Mouse (Mus musculus): ENCODE data around the gene Adam1a. TPM values are rescaled to one million over a fixed set of nuclear protein-coding genes. Genes with fewer than 3 reads are reported as not detected.

Adam1a gene
- polyA plus RNA-seq, 1 experiment, result 3.7 TPM

GRCm38 (mm10) chr5:121591417-121592063 lies 46.3 kb upstream of the Adam1a start:
- TF ChIP-seq CTCF (IDR thresholded peaks at IDR 0.05; ENCODE audit: extremely low read depth, insufficient read length, insufficient replicate concordance, low read depth, low read length), result no peak
- TF ChIP-seq POLR2A (IDR thresholded peaks at IDR 0.05; ENCODE audit: low read depth, low read length), result no peak
- WGBS, result 65% methylated on average over 11 of the region's 11 CpGs
- H3K36me3 ChIP-seq (ENCODE audit: control insufficient read depth, insufficient read depth, low read length), result no peaks in the 10 kb centered on the region
- H3K4me1 ChIP-seq (ENCODE audit: control insufficient read depth, insufficient read depth, insufficient read length, low read length), result peaks cover 9% of the 10 kb centered on the region; the same call in 1 of the 2 replicates
- H3K27ac ChIP-seq (ENCODE audit: insufficient read depth, low read depth, low read length), result peak overlapping the region; percentile 11; the same call in 1 of the 2 replicates
- H3K4me3 ChIP-seq (ENCODE audit: low read depth, low read length), result peak overlapping the region; percentile 38
- H3K27me3 ChIP-seq (ENCODE audit: control insufficient read depth, insufficient read depth, low read length), result no peaks in the 10 kb centered on the region

GRCm38 (mm10) chr5:121589928-121590327 lies 44.6 kb upstream of the Adam1a start:
- Histone ChIP-seq H3K36me3 (ENCODE audit: control insufficient read depth, insufficient read depth, low read length) (no peaks in the 10 kb centered on the region), H3K4me3 (ENCODE audit: low read depth, low read length) (no peak overlapping the region), H3K27me3 (ENCODE audit: control insufficient read depth, insufficient read depth, low read length) (no peaks in the 10 kb centered on the region), H3K4me1 (ENCODE audit: control insufficient read depth, insufficient read depth, insufficient read length, low read length) (peaks cover 10% of the 10 kb centered on the region; the same call in 1 of the 2 replicates), H3K27ac (ENCODE audit: insufficient read depth, low read depth, low read length) (no peak overlapping the region)
- TF ChIP-seq POLR2A (IDR thresholded peaks at IDR 0.05; ENCODE audit: low read depth, low read length), result no peak
- TF ChIP-seq CTCF (IDR thresholded peaks at IDR 0.05; ENCODE audit: extremely low read depth, insufficient read length, insufficient replicate concordance, low read depth, low read length), result no peak
- WGBS, result 82% methylated on average over 6 of the region's 6 CpGs

GRCm38 (mm10) chr5:121586400-121587039 lies 41.2 kb upstream of the Adam1a start:
- peak overlapping the region; percentile 76 for H3K27ac ChIP-seq (ENCODE audit: insufficient read depth, low read depth, low read length)
- H3K4me1 ChIP-seq (ENCODE audit: control insufficient read depth, insufficient read depth, insufficient read length, low read length), result peaks cover 14% of the 10 kb centered on the region; the same call in 1 of the 2 replicates
- H3K4me3 ChIP-seq (ENCODE audit: low read depth, low read length), result no peak overlapping the region
- no peak for TF ChIP-seq CTCF (IDR thresholded peaks at IDR 0.05; ENCODE audit: extremely low read depth, insufficient read length, insufficient replicate concordance, low read depth, low read length)
- TF ChIP-seq POLR2A (IDR thresholded peaks at IDR 0.05; ENCODE audit: low read depth, low read length), result no peak
- 18% methylated on average over 6 of the region's 6 CpGs for WGBS
- H3K27me3 ChIP-seq (ENCODE audit: control insufficient read depth, insufficient read depth, low read length), result no peaks in the 10 kb centered on the region
- H3K36me3 ChIP-seq (ENCODE audit: control insufficient read depth, insufficient read depth, low read length), result no peaks in the 10 kb centered on the region

DNA sequence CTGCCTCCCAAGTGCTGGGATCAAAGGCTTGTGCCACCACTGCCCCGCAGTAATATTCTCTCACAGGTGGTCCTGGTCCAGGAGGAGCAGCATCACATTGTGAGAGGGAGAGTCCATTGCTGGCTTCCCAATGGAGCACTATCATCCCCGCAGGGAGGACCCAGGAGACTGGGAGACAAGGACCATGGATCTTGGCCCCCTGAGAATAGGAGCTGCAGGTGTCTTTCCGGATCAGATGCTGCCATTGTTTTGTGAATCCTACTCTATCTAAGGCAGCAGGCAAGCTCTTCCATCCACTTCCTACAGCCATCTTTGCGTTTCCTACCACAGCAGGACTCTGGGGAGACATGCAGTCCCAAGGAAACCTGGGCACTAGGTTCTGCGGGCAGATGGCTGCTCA lies 40.4 kb upstream of the Adam1a start:
- H3K27me3 ChIP-seq (ENCODE audit: control insufficient read depth, insufficient read depth, low read length), result no peaks in the 10 kb centered on the region
- H3K27ac ChIP-seq (ENCODE audit: insufficient read depth, low read depth, low read length), result peak overlapping the region; percentile 76
- H3K36me3 ChIP-seq (ENCODE audit: control insufficient read depth, insufficient read depth, low read length), result no peaks in the 10 kb centered on the region
- WGBS, result 90% methylated on average over 5 of the region's 5 CpGs
- no peak overlapping the region for H3K4me3 ChIP-seq (ENCODE audit: low read depth, low read length)
- TF ChIP-seq POLR2A (IDR thresholded peaks at IDR 0.05; ENCODE audit: low read depth, low read length) (no peak), CTCF (IDR thresholded peaks at IDR 0.05; ENCODE audit: extremely low read depth, insufficient read length, insufficient replicate concordance, low read depth, low read length) (no peak)
- H3K4me1 ChIP-seq (ENCODE audit: control insufficient read depth, insufficient read depth, insufficient read length, low read length), result peaks cover 14% of the 10 kb centered on the region; the same call in 1 of the 2 replicates

DNA sequence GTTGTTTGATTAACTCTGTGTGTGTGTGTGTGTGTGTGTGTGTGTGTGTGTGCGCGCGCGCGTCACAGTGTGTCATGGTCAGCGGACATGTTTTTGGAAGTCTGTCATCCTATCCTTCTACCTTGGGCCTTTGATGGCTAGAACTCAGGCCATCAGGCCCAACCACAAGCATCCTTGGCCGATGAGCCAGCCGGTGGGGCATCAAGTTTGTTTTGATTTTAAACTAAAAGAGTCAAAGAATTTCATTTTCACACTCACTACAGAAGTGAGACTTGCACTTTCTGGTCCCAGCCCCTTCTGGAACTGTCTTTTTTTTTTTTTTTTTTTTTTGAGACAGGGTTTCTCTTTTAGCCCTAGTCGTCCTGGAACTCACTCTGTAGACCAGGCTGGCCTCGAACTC lies 39.7 kb upstream of the Adam1a start:
- 90% methylated on average over 10 of the region's 10 CpGs for WGBS

GRCm38 (mm10) chr5:121583765-121584501 lies 38.7 kb upstream of the Adam1a start:
- Histone ChIP-seq H3K27ac (ENCODE audit: insufficient read depth, low read depth, low read length) (peak overlapping the region; percentile 97), H3K36me3 (ENCODE audit: control insufficient read depth, insufficient read depth, low read length) (peaks cover 9% of the 10 kb centered on the region), H3K27me3 (ENCODE audit: control insufficient read depth, insufficient read depth, low read length) (no peaks in the 10 kb centered on the region), H3K4me3 (ENCODE audit: low read depth, low read length) (peak overlapping the region; percentile 44), H3K4me1 (ENCODE audit: control insufficient read depth, insufficient read depth, insufficient read length, low read length) (peaks cover 14% of the 10 kb centered on the region; the same call in 1 of the 2 replicates)
- 10% methylated on average over 12 of the region's 12 CpGs for WGBS
- TF ChIP-seq POLR2A (IDR thresholded peaks at IDR 0.05; ENCODE audit: low read depth, low read length), result no peak
- TF ChIP-seq CTCF (IDR thresholded peaks at IDR 0.05; ENCODE audit: extremely low read depth, insufficient read length, insufficient replicate concordance, low read depth, low read length), result peak; percentile 73

More for the DNA sequence above, 39.7 kb upstream of the Adam1a start:
- Histone ChIP-seq H3K36me3 (ENCODE audit: control insufficient read depth, insufficient read depth, low read length) (no peaks in the 10 kb centered on the region), H3K4me3 (ENCODE audit: low read depth, low read length) (no peak overlapping the region), H3K27ac (ENCODE audit: insufficient read depth, low read depth, low read length) (peak overlapping the region; percentile 93), H3K4me1 (ENCODE audit: control insufficient read depth, insufficient read depth, insufficient read length, low read length) (peaks cover 14% of the 10 kb centered on the region; the same call in 1 of the 2 replicates), H3K27me3 (ENCODE audit: control insufficient read depth, insufficient read depth, low read length) (no peaks in the 10 kb centered on the region)
- TF ChIP-seq POLR2A (IDR thresholded peaks at IDR 0.05; ENCODE audit: low read depth, low read length) (no peak), CTCF (IDR thresholded peaks at IDR 0.05; ENCODE audit: extremely low read depth, insufficient read length, insufficient replicate concordance, low read depth, low read length) (no peak)
